Mouse (Mus musculus) embryonic fibroblast, embryonic 13.5 days (primary cell): ENCODE measurements around the gene Capn11. TPM values are rescaled to one million over a fixed set of nuclear protein-coding genes. Genes with fewer than 3 reads are reported as not detected.

Experiments used
- H3K27ac ChIP-seq: 2 replicates; pipeline ENCODE4 v1.5.1; 2012; ENCODE audit warnings: low read length, control low read depth, inconsistent platforms; ENCODE audit not compliant: insufficient read depth
- H3K4me1 ChIP-seq: 2 replicates; pipeline ENCODE4 v1.6.1; 2011; ENCODE audit warnings: low read length; ENCODE audit not compliant: control insufficient read depth, insufficient read depth
- H3K4me3 ChIP-seq: 2 replicates; pipeline ENCODE4 v1.5.1; 2011; ENCODE audit warnings: mild to moderate bottlenecking, control low read depth, low read length; ENCODE audit not compliant: insufficient read depth
- CTCF ChIP-seq: IDR thresholded peaks from 2 replicates; pipeline ENCODE4 v1.5.1; 2011; ENCODE audit warnings: mild to moderate bottlenecking, control low read depth, low read length, moderate library complexity, borderline replicate concordance; ENCODE audit not compliant: insufficient read depth
- POLR2A ChIP-seq: IDR thresholded peaks from 2 replicates; pipeline ENCODE4 v1.6.1; 2011; ENCODE audit warnings: low read depth, mild to moderate bottlenecking, control low read depth, low read length, moderate library complexity
- polyA plus RNA-seq: library from polyadenylated mRNA; stranded (reverse); fragments of >200 nt; gene quantifications from 2 replicates; pipeline ENCODE4 v1.2.4, GENCODE M21; 2011; ENCODE audit warnings: low read depth; ENCODE audit not compliant: missing spikeins, insufficient read length

Capn11 gene
- polyA plus RNA-seq, 1 experiment = not detected

DNA sequence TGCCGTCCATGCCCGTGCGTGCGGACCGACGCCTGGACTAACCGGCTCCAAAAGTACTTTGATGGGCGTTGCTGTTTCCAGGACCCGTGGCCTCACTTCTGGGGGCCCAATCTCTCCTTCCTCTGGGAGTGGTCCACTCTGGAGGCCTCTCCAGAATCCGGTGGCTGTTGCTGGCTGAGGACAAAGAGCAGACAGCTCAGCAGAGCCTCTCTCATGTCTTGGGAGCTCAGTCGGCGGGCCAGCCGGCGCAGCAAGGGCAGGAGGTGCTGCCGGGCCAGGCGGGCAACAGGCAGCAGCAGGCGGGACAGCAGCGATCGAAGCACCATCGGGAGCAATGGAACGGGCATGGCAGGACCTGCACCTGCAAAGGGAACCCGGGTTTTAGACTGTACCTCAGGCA lies 57.8 kb downstream of the Capn11 start:
- no peak for TF ChIP-seq POLR2A
- no peak for TF ChIP-seq CTCF
- no peak overlapping the region for H3K4me3 ChIP-seq
- H3K4me1 ChIP-seq = peaks cover 2% of the 10 kb centered on the region; the same call in 1 of the 2 replicates
- H3K27ac ChIP-seq = no peak overlapping the region

- H3K27ac ChIP-seq = no peak overlapping the region
Observed at GRCm38 (mm10) chr17:45600267-45600666, 58.9 kb downstream of the Capn11 start.

GRCm38 (mm10) chr17:45599446-45600242 lies 59.5 kb downstream of the Capn11 start, which contains the start of gene Slc29a1:
Gene Slc29a1 (minus strand): TSS chr17:45599606.
- no peak for TF ChIP-seq CTCF
- no peak for TF ChIP-seq POLR2A
- no peak within 1 kb of the TSS for H3K27ac ChIP-seq
- peak within 1 kb of the TSS; percentile 35; the same call in 1 of the 2 replicates for H3K4me3 ChIP-seq
- peaks cover 4% of the 10 kb centered on the region; the same call in 1 of the 2 replicates for H3K4me1 ChIP-seq

More at GRCm38 (mm10) chr17:45600267-45600666, 58.9 kb downstream of the Capn11 start:
- TF ChIP-seq CTCF (no peak), POLR2A (no peak)
- Histone ChIP-seq H3K4me1 (peaks cover 4% of the 10 kb centered on the region; the same call in 1 of the 2 replicates), H3K4me3 (no peak overlapping the region)

- Histone ChIP-seq H3K4me1 (peaks cover 4% of the 10 kb centered on the region; the same call in 1 of the 2 replicates), H3K4me3 (no peak overlapping the region)
Observed at GRCm38 (mm10) chr17:45598891-45599290, 60.2 kb downstream of the Capn11 start.

GRCm38 (mm10) chr17:45598376-45598775 lies 60.7 kb downstream of the Capn11 start:
- Histone ChIP-seq H3K27ac (no peak overlapping the region), H3K4me1 (peaks cover 4% of the 10 kb centered on the region; the same call in 1 of the 2 replicates), H3K4me3 (no peak overlapping the region)
- no peak for TF ChIP-seq POLR2A

More at GRCm38 (mm10) chr17:45598891-45599290, 60.2 kb downstream of the Capn11 start:
- TF ChIP-seq CTCF = no peak
- no peak for TF ChIP-seq POLR2A
- no peak overlapping the region for H3K27ac ChIP-seq

DNA sequence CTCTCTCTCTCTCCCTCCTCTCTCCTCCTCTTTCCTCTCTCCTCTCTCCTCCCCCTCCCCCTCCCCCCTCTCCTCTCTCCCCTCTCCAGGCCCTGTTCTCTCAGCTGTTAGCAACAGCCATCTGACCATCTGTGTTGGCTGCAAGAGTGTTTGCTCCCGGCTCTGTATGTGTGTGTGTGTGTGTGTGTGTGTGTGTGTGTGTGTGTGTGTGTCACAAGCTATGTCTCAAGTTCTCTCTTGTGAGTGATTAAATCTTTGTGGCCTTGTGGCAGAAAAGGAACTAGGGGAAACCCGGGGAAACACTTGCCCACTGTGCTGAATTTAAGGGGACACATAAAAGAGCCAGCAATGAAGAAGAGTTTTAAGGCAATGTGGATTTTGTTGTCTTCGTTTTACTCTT lies 61.3 kb downstream of the Capn11 start:
- no peak overlapping the region for H3K4me3 ChIP-seq
- no peak for TF ChIP-seq POLR2A
- H3K27ac ChIP-seq = no peak overlapping the region
- peaks cover 4% of the 10 kb centered on the region; the same call in 1 of the 2 replicates for H3K4me1 ChIP-seq

- Histone ChIP-seq H3K4me3 (no peak overlapping the region), H3K4me1 (peaks cover 4% of the 10 kb centered on the region; the same call in 1 of the 2 replicates), H3K27ac (peak overlapping the region; percentile 71)
- TF ChIP-seq CTCF (peak; percentile 42; the same call in 1 of the 2 replicates), POLR2A (peak; percentile 17; the same call in 1 of the 2 replicates)
Observed at GRCm38 (mm10) chr17:45596631-45597396, 62.3 kb downstream of the Capn11 start.

GRCm38 (mm10) chr17:45595736-45596390 lies 63.3 kb downstream of the Capn11 start:
- TF ChIP-seq CTCF (no peak), POLR2A (no peak)
- Histone ChIP-seq H3K27ac (peak overlapping the region; percentile 37), H3K4me1 (peaks cover 4% of the 10 kb centered on the region; the same call in 1 of the 2 replicates), H3K4me3 (peak overlapping the region; percentile 41)

GRCm38 (mm10) chr17:45594881-45595735 lies 64.0 kb downstream of the Capn11 start:
- TF ChIP-seq POLR2A (peak; percentile 57; the same call in 1 of the 2 replicates), CTCF (no peak)
- peak overlapping the region; percentile 37 for H3K27ac ChIP-seq

More at GRCm38 (mm10) chr17:45594881-45595735, 64.0 kb downstream of the Capn11 start:
- Histone ChIP-seq H3K4me1 (peaks cover 4% of the 10 kb centered on the region; the same call in 1 of the 2 replicates), H3K4me3 (peak overlapping the region; percentile 41)
